In genomic region chr17:84234785-84235184, GRCm38 (mm10) we compare ENCODE assay signal across 7 mouse cellular contexts. TPM values are rescaled to one million over a fixed set of nuclear protein-coding genes. Genes with fewer than 3 reads are reported as not detected.
DNase-seq lines count a peak whose midpoint lies in the region; ATAC-seq and TF ChIP-seq lines count a peak whose summit lies in the region.
"Not testable (repeated sequence)": the region's sequence is repeated elsewhere in the genome, so short reads cannot be mapped to it uniquely, and the experiment has no call there.

No protein-coding gene starts in this region.

- not testable (repeated sequence) for H3K36me3 ChIP-seq in ES-E14 (ENCODE audit: control insufficient read depth, insufficient read depth, low read length, poor library complexity, severe bottlenecking); liver, embryonic 13.5 days; liver, postnatal 0 days (replicated peaks; ENCODE audit: insufficient read depth, low read length); stomach, postnatal 0 days (ENCODE audit: control insufficient read depth, insufficient read depth, low read length)
- H3K36me3 ChIP-seq in hindbrain, embryonic 10.5 days, result peaks cover 19% of the 10 kb centered on the region; the same call in 1 of the 2 replicates

- not testable (repeated sequence) for DNase-seq in ES-E14 (ENCODE audit: low read depth, low spot score); hindbrain, embryonic 10.5 days (ENCODE audit: low spot score); liver, embryonic 13.5 days; liver, postnatal 0 days; stomach, postnatal 0 days (ENCODE audit: low spot score)
- peak; percentile 40 for DNase-seq in liver

- H3K9ac ChIP-seq in ES-E14 (ENCODE audit: insufficient read depth, low read depth, low read length, poor library complexity, severe bottlenecking); liver, embryonic 13.5 days; liver, postnatal 0 days (replicated peaks); stomach, postnatal 0 days (ENCODE audit: low read length): not testable (repeated sequence)

- peak; percentile 74 for ATAC-seq in liver, embryonic 13.5 days (ENCODE audit: low read depth)
- ATAC-seq in liver, postnatal 0 days, result peak; percentile 54
- ATAC-seq in megakaryocyte-erythroid progenitor cell, adult 5-6 weeks (replicated peaks; ENCODE audit: low FRiP score, low TSS enrichment, poor library complexity, severe bottlenecking), result peak; percentile 64; the same call in 1 of the 2 replicates
- ATAC-seq in stomach, postnatal 0 days (ENCODE audit: low FRiP score, low TSS enrichment), result peak; percentile 78

- not testable (repeated sequence) for H3K9me3 ChIP-seq in ES-E14 (ENCODE audit: control insufficient read depth, insufficient read depth, low read depth, low read length); hindbrain, embryonic 10.5 days; liver, embryonic 13.5 days (replicated peaks); liver, postnatal 0 days (ENCODE audit: low read length); stomach, postnatal 0 days (ENCODE audit: control insufficient read depth, low read length)

- peak overlapping the region; percentile 14; the same call in 1 of the 2 replicates for H3K27ac ChIP-seq in ES-E14 (ENCODE audit: insufficient read depth, low read depth, low read length, poor library complexity, severe bottlenecking)
- 0 out of 2 replicates have a peak overlapping the region, but pooled peaks have one; percentile 5 for H3K27ac ChIP-seq in hindbrain, embryonic 10.5 days
- peak overlapping the region; percentile 71 for H3K27ac ChIP-seq in liver, embryonic 13.5 days
- H3K27ac ChIP-seq in liver, postnatal 0 days (ENCODE audit: low read depth), result peak overlapping the region; percentile 66
- not testable (repeated sequence) for H3K27ac ChIP-seq in stomach, postnatal 0 days (replicated peaks)

- not testable (repeated sequence) for TF ChIP-seq CTCF in liver, postnatal 0 days (IDR thresholded peaks at IDR 0.05; ENCODE audit: low read depth); stomach, postnatal 0 days (IDR thresholded peaks at IDR 0.05; ENCODE audit: low read depth)

- in situ Hi-C loops in ES-E14 (cut with MboI; ENCODE audit: low sequenced_read_pairs in 2 of 2, unreplicated experiment in 2 of 2), result not testable (repeated sequence)

- H3K4me3 ChIP-seq in ES-E14 (ENCODE audit: insufficient read depth in 1 of 2, low read depth in 1 of 2, low read length in 2 of 2, poor library complexity in 1 of 2, severe bottlenecking in 1 of 2); hindbrain, embryonic 10.5 days; liver, embryonic 13.5 days (replicated peaks); liver, postnatal 0 days (ENCODE audit: low read depth, low read length); stomach, postnatal 0 days (ENCODE audit: low read depth, low read length): not testable (repeated sequence)

- 100% methylated on average over 1 of the region's 4 CpGs for WGBS in hindbrain, embryonic 10.5 days
- 70% methylated on average over 2 of the region's 4 CpGs for WGBS in liver, embryonic 13.5 days (ENCODE audit: insufficient replicate concordance)
- no CpG with 5 or more reads among the region's 4 CpGs for WGBS in liver, postnatal 0 days (ENCODE audit: insufficient replicate concordance)
- WGBS in stomach, postnatal 0 days, result no CpG with 5 or more reads among the region's 4 CpGs

- not testable (repeated sequence) for TF ChIP-seq EP300 in liver, postnatal 0 days (IDR thresholded peaks at IDR 0.05; ENCODE audit: low read depth); stomach, postnatal 0 days (optimal IDR thresholded peaks at IDR 0.05)

- H3K4me1 ChIP-seq in ES-E14 (ENCODE audit: control insufficient read depth in 2 of 2, insufficient read depth in 2 of 2, low read length in 2 of 2, poor library complexity in 1 of 2); hindbrain, embryonic 10.5 days (replicated peaks); stomach, postnatal 0 days (replicated peaks; ENCODE audit: control insufficient read depth, insufficient read depth): not testable (repeated sequence)
- peaks cover 43% of the 10 kb centered on the region for H3K4me1 ChIP-seq in liver, embryonic 13.5 days (replicated peaks)
- peaks cover 41% of the 10 kb centered on the region for H3K4me1 ChIP-seq in liver, postnatal 0 days (ENCODE audit: insufficient read depth)

- H3K4me2 ChIP-seq in liver, embryonic 13.5 days; liver, postnatal 0 days (ENCODE audit: low read depth, low read length); stomach, postnatal 0 days (replicated peaks; ENCODE audit: low read depth): not testable (repeated sequence)

- H3K27me3 ChIP-seq in hindbrain, embryonic 10.5 days (ENCODE audit: insufficient read depth, poor library complexity, severe bottlenecking); liver, embryonic 13.5 days; liver, postnatal 0 days (ENCODE audit: insufficient read depth, low read length); stomach, postnatal 0 days (ENCODE audit: control insufficient read depth, insufficient read depth, low read length): not testable (repeated sequence)

RNA-seq across cellular contexts. Expression of gene Zfp36l2, which starts 47.0 kb away (rescaled TPM):
- total RNA-seq in ES-E14 (2012; rRNA removed), result 11.0 and 12.6 TPM in 2 replicates
- polyA plus RNA-seq in hindbrain, embryonic 10.5 days (2016; fragmentation: Nextera tagmentation; extraction: Ambion mirVana), result 9.3 and 9.9 TPM in 2 replicates
- 8.9 and 10.0 TPM in 2 replicates for polyA plus RNA-seq in liver, embryonic 13.5 days (2015; fragmentation: Nextera tagmentation; extraction: Ambion mirVana)
- polyA plus RNA-seq in liver, postnatal 0 days (2015; fragmentation: Nextera tagmentation; extraction: Ambion mirVana), result 7.6 and 7.7 TPM in 2 replicates
- 136 and 142 TPM in 2 replicates for total RNA-seq in megakaryocyte-erythroid progenitor cell, adult 5-6 weeks (2014; fragmentation: Nextera tagmentation)
- total RNA-seq in megakaryocyte-erythroid progenitor cell, adult 5-6 weeks (2017), result 97.7 and 143 TPM in 2 replicates
- 17.5 and 18.3 TPM in 2 replicates for polyA plus RNA-seq in stomach, postnatal 0 days (2015; fragmentation: Nextera tagmentation; extraction: Ambion mirVana)
